Mouse (Mus musculus) small intestine, adult 2 months (tissue): ENCODE measurements around the gene Intu.

ENCODE experiments used
- CTCF ChIP-seq: fragments of 200-500 bp; IDR thresholded peaks from 2 replicates; pipeline ENCODE4 v1.5.1; 2012; ENCODE audit warnings: low read depth, mild to moderate bottlenecking, control low read depth, inconsistent platforms, low read length, moderate library complexity, mixed read lengths; ENCODE audit not compliant: insufficient replicate concordance, insufficient read length; ENCODE audit errors: extremely low read depth
- POLR2A ChIP-seq: fragments of 200-500 bp; IDR thresholded peaks from 2 replicates; pipeline ENCODE4 v1.6.1; 2012; ENCODE audit warnings: low read depth, mild to moderate bottlenecking, control low read depth, inconsistent platforms, low read length, moderate library complexity

DNA sequence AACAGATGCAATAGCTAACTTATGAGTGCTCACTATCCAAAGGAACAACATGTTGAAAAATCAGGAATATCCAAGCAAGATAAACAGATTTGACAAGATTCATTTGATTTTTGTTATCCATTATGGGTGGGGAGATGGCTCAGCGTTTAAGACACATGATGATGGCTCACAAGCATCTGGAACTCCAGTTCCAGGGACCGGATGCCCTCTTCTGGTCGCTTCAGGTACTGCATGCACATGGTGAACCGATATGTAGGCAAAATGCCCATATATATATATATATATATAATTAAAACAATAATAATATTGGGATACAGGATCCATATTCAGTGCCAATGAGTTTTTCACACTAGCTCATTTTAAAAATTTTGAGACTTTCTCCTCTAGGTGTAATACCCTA is 5.7 kb upstream of the Intu start:
- peak; percentile 46; the same call in 1 of the 2 replicates for TF ChIP-seq CTCF
- no peak for TF ChIP-seq POLR2A
